9 mouse cellular contexts compared by ENCODE assay signal in genomic region chr2:178691190-178691864, GRCm38 (mm10).
A peak's percentile ranks its signal among the peaks of the same experiment; 100 is the strongest.
DNase-seq lines count a peak whose midpoint lies in the region; ATAC-seq and TF ChIP-seq lines count a peak whose summit lies in the region.
"Had no signal": no experiment of that assay in that cellular context is flagged by ENCODE, and none has a peak within 500 bp of the region (broad histone marks: within the 10 kb centered on the region; RNA-seq: fewer than 3 reads in every experiment).

No protein-coding gene starts in this region.

- H3K27me3 ChIP-seq in embryonic facial prominence, embryonic 12.5 days = no peaks in the 10 kb centered on the region
- no peaks in the 10 kb centered on the region for H3K27me3 ChIP-seq in lung, embryonic 15.5 days

- TF ChIP-seq CTCF in layer of hippocampus, adult 2 months (conservative IDR thresholded peaks at IDR 0.05) = no peak

- no peaks in the 10 kb centered on the region for H3K9me3 ChIP-seq in embryonic facial prominence, embryonic 12.5 days
- no peaks in the 10 kb centered on the region for H3K9me3 ChIP-seq in lung, embryonic 15.5 days

- peak; percentile 32; the same call in 1 of the 2 replicates for ATAC-seq in embryonic facial prominence, embryonic 12.5 days (ENCODE audit: insufficient number of reproducible peaks, insufficient read depth, low FRiP score, low TSS enrichment)
- peak; percentile 42; the same call in 1 of the 2 replicates for ATAC-seq in lung, embryonic 15.5 days (ENCODE audit: borderline replicate concordance, extremely low read depth, low FRiP score, low TSS enrichment)

- DNase-seq in layer of hippocampus, adult 2 months (ENCODE audit: low spot score in 2 of 2) = peak in 1 of 2 experiments; percentile 20
- no peak for DNase-seq in layer of hippocampus, adult 9-10 months (ENCODE audit: low spot score)
- peak; percentile 11 for DNase-seq in adrenal gland, postnatal 25 days
- DNase-seq in c-Kit-positive CD71-positive TER-119-positive erythroid progenitor cells, embryonic 14.5 days (ENCODE audit: low spot score) = no peak
- no peak for DNase-seq in testis, postnatal 10 days (ENCODE audit: low spot score)
- no peak for DNase-seq in gastrocnemius, postnatal 4 days (ENCODE audit: low spot score in 2 of 2)

- no peak overlapping the region for H3K9ac ChIP-seq in embryonic facial prominence, embryonic 12.5 days
- H3K9ac ChIP-seq in lung, embryonic 15.5 days = no peak overlapping the region

- 59% methylated on average over 13 of the region's 13 CpGs for WGBS in embryonic facial prominence, embryonic 12.5 days
- WGBS in lung, embryonic 15.5 days = 41% methylated on average over 13 of the region's 13 CpGs

- H3K4me1 ChIP-seq in embryonic facial prominence, embryonic 12.5 days = peaks cover 16% of the 10 kb centered on the region
- peaks cover 3% of the 10 kb centered on the region; the same call in 1 of the 2 replicates for H3K4me1 ChIP-seq in lung, embryonic 15.5 days

- no peak overlapping the region for H3K4me3 ChIP-seq in layer of hippocampus, adult 2 months
- no peak overlapping the region for H3K4me3 ChIP-seq in embryonic facial prominence, embryonic 12.5 days
- H3K4me3 ChIP-seq in lung, embryonic 15.5 days = no peak overlapping the region

- no peak overlapping the region for H3K4me2 ChIP-seq in embryonic facial prominence, embryonic 12.5 days (replicated peaks)
- no peak overlapping the region for H3K4me2 ChIP-seq in lung, embryonic 15.5 days

- H3K36me3 ChIP-seq in embryonic facial prominence, embryonic 12.5 days = no peaks in the 10 kb centered on the region
- no peaks in the 10 kb centered on the region for H3K36me3 ChIP-seq in lung, embryonic 15.5 days

- H3K27ac ChIP-seq in layer of hippocampus, adult 2 months = peak overlapping the region; percentile 57; the same call in 1 of the 2 replicates
- H3K27ac ChIP-seq in embryonic facial prominence, embryonic 12.5 days = peak overlapping the region; percentile 36; the same call in 1 of the 2 replicates
- H3K27ac ChIP-seq in lung, embryonic 15.5 days = peak overlapping the region; percentile 24
- H3K27ac ChIP-seq: macrophage had no signal
